Mouse (Mus musculus) right cerebral cortex, postnatal 10 days (tissue): ENCODE data around the gene Pias1.

Experiments used
- DNase-seq, 2 experiments: peaks; one replicate each; pipeline ENCODE4 v3.0.0; 2021; ENCODE audit warnings: low spot score in 2 of 2

Pias1 gene

GRCm38 (mm10) chr9:62857719-62858261 lies 129.9 kb downstream of the Pias1 start, which contains the start of gene Calml4:
Calml4 (plus strand) TSS chr9:62858080.
- DNase-seq: no peak

GRCm38 (mm10) chr9:62857216-62857615 lies 130.5 kb downstream of the Pias1 start:
- DNase-seq: no peak

GRCm38 (mm10) chr9:62854483-62854882 lies 133.2 kb downstream of the Pias1 start:
- DNase-seq: no peak

- DNase-seq: no peak
Measured at GRCm38 (mm10) chr9:62851571-62851970, 136.2 kb downstream of the Pias1 start.

- DNase-seq: peak; percentile 46 to 58
Measured at GRCm38 (mm10) chr9:62848641-62849040, 139.1 kb downstream of the Pias1 start.

GRCm38 (mm10) chr9:62847694-62848093 lies 140.0 kb downstream of the Pias1 start:
- DNase-seq: peak; percentile 79 to 87

- DNase-seq: no peak
Measured at GRCm38 (mm10) chr9:62844461-62844860, 143.3 kb downstream of the Pias1 start.

GRCm38 (mm10) chr9:62843356-62844024 lies 144.2 kb downstream of the Pias1 start:
- no peak for DNase-seq

- DNase-seq: no peak
Measured at GRCm38 (mm10) chr9:62839172-62839770, 148.5 kb downstream of the Pias1 start.

- DNase-seq: peak; percentile 72 to 76
Measured at GRCm38 (mm10) chr9:62838506-62839171, 149.1 kb downstream of the Pias1 start, which contains the start of gene Cln6. Cln6 (plus strand) TSS chr9:62838785.

GRCm38 (mm10) chr9:62838146-62838505 lies 149.6 kb downstream of the Pias1 start:
- no peak for DNase-seq

GRCm38 (mm10) chr9:62837611-62838010 lies 150.1 kb downstream of the Pias1 start:
- DNase-seq: no peak

- DNase-seq: no peak
Measured at GRCm38 (mm10) chr9:62835705-62836446, 151.8 kb downstream of the Pias1 start.

- DNase-seq: no peak
Measured at GRCm38 (mm10) chr9:62834906-62835305, 152.8 kb downstream of the Pias1 start.

- DNase-seq: no peak
Measured at GRCm38 (mm10) chr9:62829877-62830276, 157.8 kb downstream of the Pias1 start.

- DNase-seq: peak; percentile 95 to 96
Measured at GRCm38 (mm10) chr9:62828662-62829086, 159.1 kb downstream of the Pias1 start.
